Mouse (Mus musculus): ENCODE results near the gene Spsb3. TPM values are rescaled to one million over a fixed set of nuclear protein-coding genes. Genes with fewer than 3 reads are reported as not detected.

Gene Spsb3
- polyA plus RNA-seq (2012; rRNA removed; ENCODE audit: low replicate concordance), result 53.0 and 84.0 TPM in 2 replicates

GRCm38 (mm10) chr17:24886134-24886931 is at the start of gene Spsb3, which contains the start of gene Nubp2:
Spsb3 (plus strand) TSS chr17:24886643.
Nubp2 (minus strand) TSS chr17:24886349.

GRCm38 (mm10) chr17:24839842-24840241 is 46.6 kb upstream of the Spsb3 start, which contains the start of gene Hagh:
Hagh (plus strand) TSS chr17:24840143.

GRCm38 (mm10) chr17:24850065-24850772 is 36.2 kb upstream of the Spsb3 start, which contains the start of gene Fahd1:
Fahd1 (minus strand) TSS chr17:24850364.

GRCm38 (mm10) chr17:24865776-24866175 is 20.7 kb upstream of the Spsb3 start, which contains the start of gene Igfals:
Igfals (plus strand) TSS chr17:24865997.

GRCm38 (mm10) chr17:24894995-24895547 is 8.6 kb downstream of the Spsb3 start, which contains the start of the genes Eme2 and Mrps34:
Eme2 (minus strand) TSS chr17:24895087.
Mrps34 (plus strand) TSS chr17:24895116.

GRCm38 (mm10) chr17:24896241-24896992 is 10.0 kb downstream of the Spsb3 start, which contains the start of gene Nme3:
Nme3 (plus strand) TSS chr17:24896500.

GRCm38 (mm10) chr17:24936259-24937237 is 50.1 kb downstream of the Spsb3 start, which contains the start of gene Mapk8ip3:
Mapk8ip3 (minus strand) TSS chr17:24936977.

Other genes starting within 250 kb of the Spsb3 start
- gene Slc9a3r2, start 236.3 kb upstream of the Spsb3 start, polyA plus RNA-seq (2012; rRNA removed; ENCODE audit: low replicate concordance), result 159 and 182 TPM in 2 replicates
- 0.75 and 0.93 TPM in 2 replicates for gene Npw, start 228.2 kb upstream of the Spsb3 start, polyA plus RNA-seq (2012; rRNA removed; ENCODE audit: low replicate concordance)
- gene Zfp598, start 217.0 kb upstream of the Spsb3 start, polyA plus RNA-seq (2012; rRNA removed; ENCODE audit: low replicate concordance), result 59.9 and 96.8 TPM in 2 replicates
- gene Syngr3, start 196.7 kb upstream of the Spsb3 start, polyA plus RNA-seq (2012; rRNA removed; ENCODE audit: low replicate concordance), result 0.24 and 0.55 TPM in 2 replicates
- gene Gfer, start 190.5 kb upstream of the Spsb3 start, polyA plus RNA-seq (2012; rRNA removed; ENCODE audit: low replicate concordance), result 32.2 and 33.0 TPM in 2 replicates
- 7.8 and 11.2 TPM in 2 replicates for gene Noxo1, start 190.4 kb upstream of the Spsb3 start, polyA plus RNA-seq (2012; rRNA removed; ENCODE audit: low replicate concordance)
- 62.3 and 93.0 TPM in 2 replicates for gene Tbl3, start 179.0 kb upstream of the Spsb3 start, polyA plus RNA-seq (2012; rRNA removed; ENCODE audit: low replicate concordance)
- gene Rnf151, start 168.6 kb upstream of the Spsb3 start, polyA plus RNA-seq (2012; rRNA removed; ENCODE audit: low replicate concordance), result 0.13 and 0.19 TPM in 2 replicates
- 1,499 and 4,382 TPM in 2 replicates for gene Rps2, start 168.5 kb upstream of the Spsb3 start, polyA plus RNA-seq (2012; rRNA removed; ENCODE audit: low replicate concordance)
- gene Ndufb10, start 162.2 kb upstream of the Spsb3 start, polyA plus RNA-seq (2012; rRNA removed; ENCODE audit: low replicate concordance), result 368 and 449 TPM in 2 replicates
- gene Rpl3l, start 158.8 kb upstream of the Spsb3 start, polyA plus RNA-seq (2012; rRNA removed; ENCODE audit: low replicate concordance), result 0.15 and 0.24 TPM in 2 replicates
- gene Msrb1, start 150.0 kb upstream of the Spsb3 start, polyA plus RNA-seq (2012; rRNA removed; ENCODE audit: low replicate concordance), result 104 and 170 TPM in 2 replicates
- 0.80 and 5.6 TPM in 2 replicates for gene Hs3st6, start 133.7 kb upstream of the Spsb3 start, polyA plus RNA-seq (2012; rRNA removed; ENCODE audit: low replicate concordance)
- 0.10 TPM in 1 of 2 replicates, not detected in the other for gene Meiob, start 82.4 kb upstream of the Spsb3 start, polyA plus RNA-seq (2012; rRNA removed; ENCODE audit: low replicate concordance)
- gene Hagh, start 46.5 kb upstream of the Spsb3 start, polyA plus RNA-seq (2012; rRNA removed; ENCODE audit: low replicate concordance), result 97.3 and 196 TPM in 2 replicates
- gene Fahd1, start 36.3 kb upstream of the Spsb3 start, polyA plus RNA-seq (2012; rRNA removed; ENCODE audit: low replicate concordance), result 10.9 and 14.8 TPM in 2 replicates
- 50.0 and 143 TPM in 2 replicates for gene Igfals, start 20.6 kb upstream of the Spsb3 start, polyA plus RNA-seq (2012; rRNA removed; ENCODE audit: low replicate concordance)
- 32.7 and 38.4 TPM in 2 replicates for gene Nubp2, start 294 bp upstream of the Spsb3 start, polyA plus RNA-seq (2012; rRNA removed; ENCODE audit: low replicate concordance)
- gene Eme2, start 8.4 kb downstream of the Spsb3 start, polyA plus RNA-seq (2012; rRNA removed; ENCODE audit: low replicate concordance), result 30.9 and 44.6 TPM in 2 replicates
- 141 and 210 TPM in 2 replicates for gene Mrps34, start 8.5 kb downstream of the Spsb3 start, polyA plus RNA-seq (2012; rRNA removed; ENCODE audit: low replicate concordance)
- gene Nme3, start 9.9 kb downstream of the Spsb3 start, polyA plus RNA-seq (2012; rRNA removed; ENCODE audit: low replicate concordance), result 39.5 and 77.7 TPM in 2 replicates
- 103 and 150 TPM in 2 replicates for gene Mapk8ip3, start 50.3 kb downstream of the Spsb3 start, polyA plus RNA-seq (2012; rRNA removed; ENCODE audit: low replicate concordance)
- gene Jpt2, start 74.0 kb downstream of the Spsb3 start, polyA plus RNA-seq (2012; rRNA removed; ENCODE audit: low replicate concordance), result 33.2 and 36.8 TPM in 2 replicates
- gene Cramp1l, start 129.1 kb downstream of the Spsb3 start, polyA plus RNA-seq (2012; rRNA removed; ENCODE audit: low replicate concordance), result 18.4 and 29.4 TPM in 2 replicates
- gene Ift140, start 129.4 kb downstream of the Spsb3 start, polyA plus RNA-seq (2012; rRNA removed; ENCODE audit: low replicate concordance), result 14.3 and 23.1 TPM in 2 replicates
- 53.5 and 71.2 TPM in 2 replicates for gene Tmem204, start 196.9 kb downstream of the Spsb3 start, polyA plus RNA-seq (2012; rRNA removed; ENCODE audit: low replicate concordance)
- 15.3 and 43.8 TPM in 2 replicates for gene Telo2, start 229.3 kb downstream of the Spsb3 start, polyA plus RNA-seq (2012; rRNA removed; ENCODE audit: low replicate concordance)
- 0.11 TPM in 1 of 2 replicates, not detected in the other for gene Ptx4, start 234.1 kb downstream of the Spsb3 start, polyA plus RNA-seq (2012; rRNA removed; ENCODE audit: low replicate concordance)
- gene Clcn7, start 246.7 kb downstream of the Spsb3 start, polyA plus RNA-seq (2012; rRNA removed; ENCODE audit: low replicate concordance), result 42.8 and 52.6 TPM in 2 replicates